Mouse (Mus musculus) megakaryocyte, embryonic 14.5 days (primary cell): ENCODE data around the gene Mgll. TPM values are rescaled to one million over a fixed set of nuclear protein-coding genes. Genes with fewer than 3 reads are reported as not detected.

Experiments
- H3K27me3 ChIP-seq: replicated peaks from 2 replicates; pipeline ENCODE3; 2012; ENCODE audit warnings: inconsistent platforms
- H3K36me3 ChIP-seq: replicated peaks from 2 replicates; pipeline ENCODE3; 2012; ENCODE audit warnings: low read length, inconsistent platforms, mixed read lengths
- H3K4me1 ChIP-seq: 2 replicates; pipeline ENCODE4 v1.6.1; 2012; ENCODE audit warnings: inconsistent platforms
- H3K4me3 ChIP-seq: replicated peaks from 2 replicates; pipeline ENCODE3; 2012; ENCODE audit warnings: moderate library complexity, mild to moderate bottlenecking, inconsistent platforms
- H3K9me3 ChIP-seq: 2 replicates; pipeline ENCODE4 v1.6.1; 2012; ENCODE audit warnings: inconsistent platforms
- FLI1 ChIP-seq: IDR thresholded peaks from 2 replicates; pipeline ENCODE4 v1.6.1; 2012; ENCODE audit warnings: low read length, inconsistent platforms, mixed read lengths
- GATA1 ChIP-seq: IDR thresholded peaks from 3 replicates; pipeline ENCODE4 v1.6.1; 2012; ENCODE audit warnings: mixed read lengths, low read length, inconsistent platforms, borderline replicate concordance
- polyA plus RNA-seq: library from polyadenylated mRNA; stranded (reverse); fragments of >175 nt; gene quantifications from 2 replicates; pipeline ENCODE4 v1.2.3, GENCODE M21; 2012; ENCODE audit warnings: low replicate concordance; ENCODE audit not compliant: insufficient read depth

Gene Mgll
- polyA plus RNA-seq, 1 experiment, result 6.7 TPM

- H3K36me3 ChIP-seq, result no peaks in the 10 kb centered on the region
- peaks cover 85% of the 10 kb centered on the region for H3K27me3 ChIP-seq
- no peak overlapping the region for H3K4me3 ChIP-seq
- peaks cover 36% of the 10 kb centered on the region for H3K4me1 ChIP-seq
- TF ChIP-seq GATA1 (no peak), FLI1 (no peak)
- peaks cover under 1% of the 10 kb centered on the region; the same call in 1 of the 2 replicates for H3K9me3 ChIP-seq
Measured at GRCm38 (mm10) chr6:88728515-88728914, 4.3 kb downstream of the Mgll start.

GRCm38 (mm10) chr6:88731211-88731751 is 7.1 kb downstream of the Mgll start:
- TF ChIP-seq FLI1 (no peak), GATA1 (no peak)
- Histone ChIP-seq H3K4me1 (peaks cover 13% of the 10 kb centered on the region), H3K9me3 (peaks cover 13% of the 10 kb centered on the region), H3K27me3 (peaks cover 84% of the 10 kb centered on the region), H3K4me3 (no peak overlapping the region), H3K36me3 (no peaks in the 10 kb centered on the region)

- Histone ChIP-seq H3K36me3 (no peaks in the 10 kb centered on the region), H3K27me3 (peaks cover 80% of the 10 kb centered on the region), H3K4me3 (no peak overlapping the region), H3K9me3 (peaks cover 13% of the 10 kb centered on the region), H3K4me1 (peaks cover 6% of the 10 kb centered on the region)
- no peak for TF ChIP-seq FLI1
- no peak for TF ChIP-seq GATA1
Measured at GRCm38 (mm10) chr6:88731991-88732390, 7.8 kb downstream of the Mgll start.

GRCm38 (mm10) chr6:88732643-88733613 is 8.7 kb downstream of the Mgll start:
- Histone ChIP-seq H3K36me3 (no peaks in the 10 kb centered on the region), H3K27me3 (peaks cover 80% of the 10 kb centered on the region), H3K4me3 (no peak overlapping the region), H3K4me1 (no peaks in the 10 kb centered on the region; the same call in 1 of the 2 replicates), H3K9me3 (peaks cover 13% of the 10 kb centered on the region)
- TF ChIP-seq GATA1 (no peak), FLI1 (no peak)

GRCm38 (mm10) chr6:88736337-88736736 is 12.1 kb downstream of the Mgll start:
- Histone ChIP-seq H3K4me3 (no peak overlapping the region), H3K9me3 (peaks cover 13% of the 10 kb centered on the region), H3K27me3 (peaks cover 77% of the 10 kb centered on the region), H3K4me1 (no peaks in the 10 kb centered on the region; the same call in 1 of the 2 replicates), H3K36me3 (no peaks in the 10 kb centered on the region)
- no peak for TF ChIP-seq FLI1
- no peak for TF ChIP-seq GATA1

GRCm38 (mm10) chr6:88736741-88737508 is 12.7 kb downstream of the Mgll start:
- Histone ChIP-seq H3K36me3 (no peaks in the 10 kb centered on the region), H3K4me1 (no peaks in the 10 kb centered on the region; the same call in 1 of the 2 replicates), H3K27me3 (peaks cover 76% of the 10 kb centered on the region), H3K9me3 (peaks cover 13% of the 10 kb centered on the region), H3K4me3 (no peak overlapping the region)
- TF ChIP-seq GATA1 (no peak), FLI1 (no peak)

GRCm38 (mm10) chr6:88737509-88737888 is 13.3 kb downstream of the Mgll start:
- no peak for TF ChIP-seq GATA1
- TF ChIP-seq FLI1, result no peak
- no peak overlapping the region for H3K4me3 ChIP-seq
- peaks cover 13% of the 10 kb centered on the region for H3K9me3 ChIP-seq
- H3K4me1 ChIP-seq, result no peaks in the 10 kb centered on the region; the same call in 1 of the 2 replicates
- H3K27me3 ChIP-seq, result peaks cover 76% of the 10 kb centered on the region
- H3K36me3 ChIP-seq, result no peaks in the 10 kb centered on the region

- peaks cover 66% of the 10 kb centered on the region for H3K27me3 ChIP-seq
- TF ChIP-seq FLI1 (no peak), GATA1 (no peak)
- no peaks in the 10 kb centered on the region for H3K36me3 ChIP-seq
- H3K4me3 ChIP-seq, result no peak overlapping the region
- H3K4me1 ChIP-seq, result no peaks in the 10 kb centered on the region; the same call in 1 of the 2 replicates
- peaks cover under 1% of the 10 kb centered on the region; the same call in 1 of the 2 replicates for H3K9me3 ChIP-seq
Measured at GRCm38 (mm10) chr6:88741041-88741440, 16.8 kb downstream of the Mgll start.

- H3K4me3 ChIP-seq, result no peak overlapping the region
- TF ChIP-seq FLI1, result no peak
- peaks cover 69% of the 10 kb centered on the region for H3K27me3 ChIP-seq
- H3K4me1 ChIP-seq, result no peaks in the 10 kb centered on the region; the same call in 1 of the 2 replicates
- no peaks in the 10 kb centered on the region for H3K36me3 ChIP-seq
- H3K9me3 ChIP-seq, result peaks cover 8% of the 10 kb centered on the region
Measured at GRCm38 (mm10) chr6:88741791-88742190, 17.6 kb downstream of the Mgll start.
